Mouse (Mus musculus) macrophage (primary cell): ENCODE measurements around the gene Cmip. TPM values are rescaled to one million over a fixed set of nuclear protein-coding genes. Genes with fewer than 3 reads are reported as not detected.

Experiments used
- H3K27ac ChIP-seq: fragments of 350-480 bp; formaldehyde crosslinking; 2 replicates; pipeline ENCODE4 v1.9.0; 2021
- H3K36me3 ChIP-seq: fragments of 350-480 bp; formaldehyde crosslinking; 2 replicates; pipeline ENCODE4 v1.9.0; 2021; ENCODE audit errors: inconsistent target
- H3K4me3 ChIP-seq: fragments of 350-480 bp; formaldehyde crosslinking; 2 replicates; pipeline ENCODE4 v1.9.0; 2021; ENCODE audit errors: inconsistent target
- H3K79me2 ChIP-seq: fragments of 350-480 bp; formaldehyde crosslinking; 2 replicates; pipeline ENCODE4 v1.9.0; 2021; ENCODE audit errors: inconsistent target
- WGBS: methylation state at CpG from one replicate; pipeline ENCODE4 v1.1.7; 2026; ENCODE audit warnings: inconsistent platforms; ENCODE audit not compliant: missing documents; 5-methylcytosine and 5-hydroxymethylcytosine counted together
- polyA plus RNA-seq: library from polyadenylated mRNA; stranded (reverse); fragments of 250-400 nt; gene quantifications from 3 replicates; pipeline ENCODE4 v1.2.4, GENCODE M21; 2018; ENCODE audit warnings: inconsistent platforms

Gene Cmip
- polyA plus RNA-seq, 1 experiment from 2014 or later, result 47.6 TPM

DNA sequence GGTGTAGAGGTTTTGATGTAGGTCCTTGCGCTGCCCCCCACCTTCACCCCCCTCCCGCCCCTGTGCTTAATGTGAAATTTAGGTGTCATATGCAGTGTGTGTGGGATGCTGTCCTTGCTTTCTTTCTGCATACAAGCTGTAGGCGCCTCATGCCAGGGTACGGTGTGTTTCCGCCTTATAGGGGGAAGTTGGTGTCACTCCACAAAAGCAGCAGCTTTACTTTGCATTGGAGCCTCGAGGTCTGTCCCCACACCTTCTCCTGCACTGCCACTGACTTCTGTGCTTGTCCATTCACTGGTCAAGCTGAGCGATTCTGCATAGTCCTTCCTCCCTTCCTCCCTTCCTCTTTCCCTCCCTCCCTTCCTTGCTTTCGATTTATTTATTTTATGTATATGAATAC, 250.8 kb downstream of the Cmip start:
- 40% methylated on average over 7 of the region's 8 CpGs for WGBS
- Histone ChIP-seq H3K79me2 (peaks cover 100% of the 10 kb centered on the region), H3K27ac (no peak overlapping the region), H3K36me3 (peaks cover 32% of the 10 kb centered on the region; the same call in 1 of the 2 replicates), H3K4me3 (no peak overlapping the region)

Other genes with a start within 250 kb of the Cmip start
- 0.11 to 0.34 TPM (median 0.20 TPM) in 3 replicates for gene Pkd1l2, start 174.6 kb upstream of the Cmip start, polyA plus RNA-seq
- gene Bco1, start 161.2 kb upstream of the Cmip start, polyA plus RNA-seq, result not detected in 3 replicates
- 3.9 to 4.5 TPM (median 4.4 TPM) in 3 replicates for gene Gan, start 98.9 kb upstream of the Cmip start, polyA plus RNA-seq
- gene Plcg2, start 241.2 kb downstream of the Cmip start, polyA plus RNA-seq, result 60.7 to 76.4 TPM (median 68.0 TPM) in 3 replicates